Mouse (Mus musculus) neural tube, embryonic 13.5 days (tissue): Measurements from ENCODE around the gene Foxr1. TPM values are rescaled to one million over a fixed set of nuclear protein-coding genes. Genes with fewer than 3 reads are reported as not detected.

Experiments
- ATAC-seq: fragments of 200-750 bp; cut with Nextera tagmentation; 2 replicates; pipeline ENCODE4 v1.8.0; 2017; ENCODE audit warnings: low read depth, mild to moderate bottlenecking, moderate TSS enrichment, moderate library complexity
- H3K27ac ChIP-seq: fragments of 300-500 bp; sonication (generic); replicated peaks from 2 replicates; pipeline ENCODE4 v1.5.1; 2015; ENCODE audit warnings: moderate library complexity, mild to moderate bottlenecking, inconsistent platforms
- H3K27me3 ChIP-seq: fragments of 300-500 bp; sonication (generic); 2 replicates; pipeline ENCODE4 v1.6.1; 2015; ENCODE audit warnings: mild to moderate bottlenecking, inconsistent platforms
- H3K36me3 ChIP-seq: fragments of 300-500 bp; sonication (generic); 2 replicates; pipeline ENCODE4 v1.6.1; 2015; ENCODE audit warnings: mild to moderate bottlenecking, inconsistent platforms
- H3K4me1 ChIP-seq: fragments of 300-500 bp; sonication (generic); replicated peaks from 2 replicates; pipeline ENCODE4 v1.6.1; 2015; ENCODE audit warnings: inconsistent platforms
- H3K4me2 ChIP-seq: fragments of 300-500 bp; sonication (generic); 2 replicates; pipeline ENCODE4 v1.6.1; 2015; ENCODE audit warnings: inconsistent platforms, mild to moderate bottlenecking, moderate library complexity
- H3K4me3 ChIP-seq: fragments of 300-500 bp; sonication (generic); 2 replicates; pipeline ENCODE4 v1.5.1; 2015; ENCODE audit warnings: mild to moderate bottlenecking, inconsistent platforms
- H3K9ac ChIP-seq: fragments of 300-500 bp; sonication (generic); 2 replicates; pipeline ENCODE4 v1.6.1; 2015; ENCODE audit warnings: moderate library complexity, mild to moderate bottlenecking, inconsistent platforms
- H3K9me3 ChIP-seq: fragments of 300-500 bp; sonication (generic); 2 replicates; pipeline ENCODE4 v1.6.1; 2016; ENCODE audit warnings: inconsistent platforms
- WGBS: fragments of 180-500 bp; shearing (Covaris S2); methylation state at CpG from one replicate; pipeline ENCODE4 v1.1.7; 2015; 5-methylcytosine and 5-hydroxymethylcytosine counted together
- polyA plus RNA-seq: library from polyadenylated mRNA; unstranded; fragments of >200 nt; fragmentation: Nextera tagmentation; extraction: Ambion mirVana; gene quantifications from 2 replicates; pipeline ENCODE4 v1.2.1, GENCODE M21; 2015

Gene Foxr1
- polyA plus RNA-seq, 1 experiment from 2014 or later = not detected

DNA sequence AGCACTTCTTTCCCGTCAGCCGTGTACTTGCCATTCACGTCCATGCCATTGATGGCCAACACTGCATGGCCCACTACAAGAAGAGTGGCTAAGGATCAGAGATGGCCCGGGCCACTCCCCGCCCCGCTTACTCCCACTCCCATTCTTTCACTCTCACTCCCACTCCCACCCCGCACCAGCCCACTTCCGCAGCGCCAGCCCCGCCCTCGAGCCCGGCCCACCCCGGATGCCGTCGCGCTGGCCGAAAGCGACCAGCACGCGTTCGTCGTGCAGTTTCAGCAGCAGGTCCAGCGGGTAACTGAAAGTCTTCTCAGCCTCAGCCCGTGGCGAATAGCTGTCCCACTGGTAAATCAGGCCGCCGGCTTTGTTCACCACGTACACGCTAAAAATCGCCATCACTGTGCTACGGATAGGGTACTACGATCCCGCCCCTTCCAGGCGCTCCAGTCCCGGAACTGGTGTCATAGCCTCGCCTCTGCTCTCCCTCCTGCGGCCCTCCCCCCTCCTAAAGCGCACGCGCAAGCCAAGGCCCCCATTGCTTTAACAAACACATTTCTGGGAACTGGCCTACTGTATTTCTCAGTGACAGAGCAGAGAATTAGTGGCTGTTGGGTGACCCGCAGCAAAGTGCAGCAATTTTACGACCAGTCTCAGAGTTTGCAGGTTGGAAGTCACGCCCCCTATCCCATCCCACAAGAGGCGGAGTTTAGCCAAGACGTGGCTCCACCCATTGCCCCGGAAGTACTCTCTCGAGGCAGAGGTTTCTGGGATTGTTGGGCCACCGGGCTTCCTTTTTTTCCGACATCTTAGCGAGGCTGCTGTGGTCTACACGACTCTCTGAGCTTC is 33.8 kb downstream of the Foxr1 start, which contains the start of the genes Rps25 and Trappc4:
Gene Rps25, plus strand, starts transcription at position 234 of the 846 bp plus-strand sequence.
Gene Trappc4, minus strand, starts transcription at position 695 of the 846 bp plus-strand sequence.
- Histone ChIP-seq H3K27ac (peak within 1 kb of the TSS; percentile 97), H3K27me3 (no peaks in the 10 kb centered on the region), H3K36me3 (peaks cover 70% of the 10 kb centered on the region), H3K9ac (peak within 1 kb of the TSS; percentile 85), H3K4me3 (peak within 1 kb of the TSS; percentile 78), H3K4me1 (peaks cover 35% of the 10 kb centered on the region), H3K4me2 (peak within 1 kb of the TSS; percentile 86), H3K9me3 (no peaks in the 10 kb centered on the region)
- WGBS = under 1% methylated on average over 51 of the region's 51 CpGs
- peak; percentile 97 for ATAC-seq

GRCm38 (mm10) chr9:44405011-44405410 is 35.9 kb downstream of the Foxr1 start:
- 83% methylated on average over 3 of the region's 3 CpGs for WGBS
- H3K4me3 ChIP-seq = no peak overlapping the region
- no peak overlapping the region for H3K4me2 ChIP-seq
- ATAC-seq = no peak
- H3K4me1 ChIP-seq = peaks cover 42% of the 10 kb centered on the region
- H3K27me3 ChIP-seq = no peaks in the 10 kb centered on the region
- H3K27ac ChIP-seq = no peak overlapping the region
- H3K36me3 ChIP-seq = peaks cover 70% of the 10 kb centered on the region
- no peaks in the 10 kb centered on the region for H3K9me3 ChIP-seq
- H3K9ac ChIP-seq = no peak overlapping the region

DNA sequence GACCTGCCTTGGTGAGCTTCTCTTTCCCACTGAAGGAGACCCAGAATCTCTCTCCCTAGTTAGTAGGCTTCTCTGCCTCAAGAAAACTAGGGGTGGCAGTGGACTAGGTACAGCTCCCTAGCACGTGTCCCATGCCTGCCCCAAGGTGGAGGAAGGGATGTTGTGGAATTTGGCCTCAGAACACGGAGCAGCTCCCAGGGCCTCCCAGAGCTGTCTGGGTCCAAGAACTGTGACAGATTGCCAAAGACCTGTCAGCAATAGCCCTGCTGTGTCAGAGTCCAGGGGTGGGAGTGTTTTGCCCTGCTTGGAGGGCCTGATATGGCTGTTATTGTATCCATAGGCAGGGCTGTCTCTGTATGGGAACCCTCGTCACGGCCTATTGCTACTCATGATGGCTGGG is 39.9 kb downstream of the Foxr1 start:
- ATAC-seq = no peak
- Histone ChIP-seq H3K4me2 (no peak overlapping the region), H3K4me3 (no peak overlapping the region), H3K27ac (no peak overlapping the region), H3K36me3 (peaks cover 66% of the 10 kb centered on the region), H3K27me3 (no peaks in the 10 kb centered on the region), H3K9me3 (no peaks in the 10 kb centered on the region), H3K4me1 (peaks cover 56% of the 10 kb centered on the region), H3K9ac (no peak overlapping the region; the same call in 1 of the 2 replicates)
- WGBS = 93% methylated on average over 4 of the region's 4 CpGs

- H3K9me3 ChIP-seq = no peaks in the 10 kb centered on the region
- H3K27ac ChIP-seq = no peak overlapping the region
- no peak for ATAC-seq
- H3K27me3 ChIP-seq = no peaks in the 10 kb centered on the region
- WGBS = 95% methylated on average over 6 of the region's 6 CpGs
- peak overlapping the region; percentile 94 for H3K4me2 ChIP-seq
- peak overlapping the region; percentile 81; the same call in 1 of the 2 replicates for H3K4me3 ChIP-seq
- H3K9ac ChIP-seq = peak overlapping the region; percentile 89
- peaks cover 46% of the 10 kb centered on the region for H3K4me1 ChIP-seq
- peaks cover 56% of the 10 kb centered on the region for H3K36me3 ChIP-seq
Measured at GRCm38 (mm10) chr9:44399795-44400114, 41.2 kb downstream of the Foxr1 start.

GRCm38 (mm10) chr9:44399114-44399794 is 41.7 kb downstream of the Foxr1 start:
- Histone ChIP-seq H3K27me3 (no peaks in the 10 kb centered on the region), H3K9ac (peak overlapping the region; percentile 89), H3K4me1 (peaks cover 46% of the 10 kb centered on the region), H3K27ac (0 out of 2 replicates have a peak overlapping the region, but pooled peaks have one; percentile 97), H3K36me3 (peaks cover 51% of the 10 kb centered on the region), H3K9me3 (no peaks in the 10 kb centered on the region), H3K4me2 (peak overlapping the region; percentile 94), H3K4me3 (peak overlapping the region; percentile 81)
- 86% methylated on average over 13 of the region's 13 CpGs for WGBS
- ATAC-seq = no peak

GRCm38 (mm10) chr9:44398551-44398950 is 42.4 kb downstream of the Foxr1 start:
- Histone ChIP-seq H3K4me2 (peak overlapping the region; percentile 94), H3K9ac (peak overlapping the region; percentile 89), H3K9me3 (no peaks in the 10 kb centered on the region), H3K27ac (peak overlapping the region; percentile 97), H3K36me3 (peaks cover 44% of the 10 kb centered on the region), H3K4me3 (peak overlapping the region; percentile 81), H3K27me3 (no peaks in the 10 kb centered on the region), H3K4me1 (peaks cover 43% of the 10 kb centered on the region)
- no peak for ATAC-seq
- whole genome bisulfite sequencing = 77% methylated on average over 9 of the region's 9 CpGs

DNA sequence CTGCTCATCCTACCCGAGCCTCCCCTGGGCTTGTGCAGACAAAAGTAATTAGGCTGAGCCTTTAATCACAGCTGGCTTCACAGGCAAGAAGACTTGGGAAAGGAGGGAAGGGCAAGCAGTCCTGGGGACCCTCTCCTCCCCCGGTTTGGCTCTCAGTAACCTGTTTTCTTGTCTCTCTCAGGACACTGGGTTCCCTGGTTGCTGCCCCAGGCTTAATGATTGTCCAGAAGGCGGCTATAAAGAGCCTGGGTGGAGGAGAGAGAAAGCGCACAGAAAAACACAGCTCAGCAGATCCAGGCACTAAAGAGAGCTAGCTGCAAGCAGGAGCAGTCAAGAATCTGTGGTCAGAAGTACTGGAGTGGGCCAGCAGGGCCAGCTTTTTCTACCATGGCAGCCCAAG is 42.8 kb downstream of the Foxr1 start:
- peaks cover 41% of the 10 kb centered on the region for H3K4me1 ChIP-seq
- peaks cover 40% of the 10 kb centered on the region for H3K36me3 ChIP-seq
- H3K4me3 ChIP-seq = peak overlapping the region; percentile 81
- ATAC-seq = no peak
- H3K4me2 ChIP-seq = peak overlapping the region; percentile 94
- H3K9ac ChIP-seq = peak overlapping the region; percentile 89
- WGBS = 2% methylated on average over 4 of the region's 4 CpGs
- peak overlapping the region; percentile 97 for H3K27ac ChIP-seq
- no peaks in the 10 kb centered on the region for H3K27me3 ChIP-seq
- H3K9me3 ChIP-seq = no peaks in the 10 kb centered on the region

DNA sequence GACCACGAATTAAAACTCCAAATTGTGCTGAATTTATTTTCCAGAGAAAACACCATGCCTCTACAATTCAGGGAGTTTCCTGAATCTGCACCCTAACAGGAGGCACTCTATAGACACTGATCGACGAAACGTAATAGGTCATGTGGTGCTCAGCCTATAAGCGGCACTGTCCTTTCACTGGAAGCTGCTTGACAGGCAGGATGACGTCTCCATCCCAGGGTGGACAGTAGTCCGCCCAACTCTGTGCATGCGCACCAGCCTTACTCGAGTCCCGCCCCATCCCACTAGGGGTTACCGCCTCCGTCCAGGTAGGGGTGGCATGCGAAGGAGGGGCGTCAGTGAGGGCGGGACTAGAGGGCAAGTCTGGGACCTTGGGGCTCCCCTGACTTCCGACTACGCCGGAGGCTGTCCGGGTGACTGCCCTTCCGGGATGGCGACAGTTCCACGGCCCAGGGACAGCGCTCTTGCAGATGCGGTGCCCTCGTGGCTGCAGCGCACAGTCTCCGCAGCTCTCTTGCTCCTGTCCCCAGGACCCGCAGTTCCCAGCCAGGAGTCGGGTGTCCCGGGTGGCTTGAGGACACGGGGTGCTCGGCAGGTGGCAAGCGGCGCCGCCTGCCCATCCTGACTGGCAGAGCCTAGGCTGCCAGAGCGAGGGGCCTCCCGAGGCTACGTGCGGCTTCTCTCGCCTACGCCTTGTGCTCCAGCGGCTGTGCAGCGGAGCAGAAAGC is 44.1 kb downstream of the Foxr1 start, which contains the start of gene Slc37a4:
Gene Slc37a4, plus strand, starts transcription at position 169 of the 728 bp plus-strand sequence.
- Histone ChIP-seq H3K36me3 (peaks cover 38% of the 10 kb centered on the region), H3K4me2 (peak within 1 kb of the TSS; percentile 94), H3K4me3 (peak within 1 kb of the TSS; percentile 81), H3K27ac (peak within 1 kb of the TSS; percentile 97), H3K27me3 (no peaks in the 10 kb centered on the region), H3K9ac (peak within 1 kb of the TSS; percentile 89), H3K4me1 (peaks cover 41% of the 10 kb centered on the region), H3K9me3 (no peaks in the 10 kb centered on the region)
- ATAC-seq = peak; percentile 98
- WGBS = under 1% methylated on average over 43 of the region's 43 CpGs

DNA sequence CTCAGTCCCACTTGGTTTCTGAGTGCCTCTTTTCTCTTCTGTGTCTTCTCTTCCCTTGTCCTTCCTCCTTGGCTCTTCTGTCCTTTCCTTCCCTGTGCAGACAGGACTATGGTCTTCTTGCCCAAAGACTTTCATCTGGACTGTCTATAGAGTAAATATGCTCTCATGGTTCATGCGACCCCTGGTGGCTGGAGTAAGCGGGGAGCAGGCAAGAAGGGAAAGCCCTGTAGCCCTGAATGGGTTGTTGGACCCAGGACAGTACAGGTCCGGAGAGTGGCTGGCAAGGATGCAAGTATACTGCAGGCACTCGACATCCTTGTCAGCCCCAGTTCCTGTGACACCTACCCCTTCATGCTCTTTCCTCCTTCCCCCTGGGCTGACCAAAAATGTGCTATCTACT is 49.5 kb downstream of the Foxr1 start:
- H3K4me1 ChIP-seq = peaks cover 5% of the 10 kb centered on the region; the same call in 1 of the 2 replicates
- no peak overlapping the region for H3K4me3 ChIP-seq
- H3K27ac ChIP-seq = no peak overlapping the region
- ATAC-seq = peak; percentile 33; the same call in 1 of the 2 replicates
- no peak overlapping the region for H3K9ac ChIP-seq
- H3K9me3 ChIP-seq = no peaks in the 10 kb centered on the region
- no peak overlapping the region for H3K4me2 ChIP-seq
- no peaks in the 10 kb centered on the region for H3K27me3 ChIP-seq
- WGBS = 39% methylated on average over 4 of the region's 4 CpGs
- peaks cover 63% of the 10 kb centered on the region for H3K36me3 ChIP-seq

- no peak overlapping the region for H3K27ac ChIP-seq
- no peak overlapping the region for H3K4me2 ChIP-seq
- H3K4me3 ChIP-seq = no peak overlapping the region
- H3K27me3 ChIP-seq = no peaks in the 10 kb centered on the region
- H3K4me1 ChIP-seq = no peaks in the 10 kb centered on the region
- H3K36me3 ChIP-seq = peaks cover 85% of the 10 kb centered on the region
- 61% methylated on average over 8 of the region's 8 CpGs for WGBS
- ATAC-seq = no peak
- no peak overlapping the region for H3K9ac ChIP-seq
- H3K9me3 ChIP-seq = no peaks in the 10 kb centered on the region
Measured at GRCm38 (mm10) chr9:44389273-44389672, 51.7 kb downstream of the Foxr1 start.

DNA sequence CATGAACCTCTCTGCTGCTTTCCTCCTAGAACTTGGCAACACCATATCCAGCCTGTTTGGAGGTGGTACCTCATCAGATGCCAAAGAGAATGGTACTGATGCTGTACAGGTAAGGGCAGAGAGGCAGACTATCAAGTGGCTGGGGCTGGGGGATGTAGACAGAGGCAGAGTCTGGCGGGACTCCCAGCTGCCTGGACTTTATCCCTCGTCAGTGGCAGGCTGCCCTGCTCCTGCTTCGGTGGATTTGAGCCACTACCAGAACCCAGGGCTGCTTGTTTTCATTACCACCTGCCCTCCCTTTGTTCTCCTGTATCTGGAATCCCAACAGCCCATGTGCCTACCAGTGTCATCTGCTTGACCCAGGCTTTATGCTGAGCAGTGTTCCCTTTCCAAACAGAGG is 53.7 kb downstream of the Foxr1 start:
- no peaks in the 10 kb centered on the region for H3K9me3 ChIP-seq
- no peak for ATAC-seq
- no peak overlapping the region for H3K4me2 ChIP-seq
- no peak overlapping the region for H3K27ac ChIP-seq
- no peak overlapping the region for H3K4me3 ChIP-seq
- H3K9ac ChIP-seq = no peak overlapping the region
- 92% methylated on average over 3 of the region's 3 CpGs for WGBS
- H3K27me3 ChIP-seq = no peaks in the 10 kb centered on the region
- peaks cover 96% of the 10 kb centered on the region for H3K36me3 ChIP-seq
- H3K4me1 ChIP-seq = no peaks in the 10 kb centered on the region
